Mouse (Mus musculus) erythroblast, adult 5-6 weeks (primary cell): ENCODE measurements around the gene Gm17467. TPM values are rescaled to one million over a fixed set of nuclear protein-coding genes. Genes with fewer than 3 reads are reported as not detected.
"Not testable (repeated sequence)": the region's sequence is repeated elsewhere in the genome, so short reads cannot be mapped to it uniquely, and the experiment has no call there.

Experiments
- ATAC-seq: replicated peaks from 2 replicates; pipeline ENCODE4 v1.8.0; 2016; ENCODE audit warnings: moderate number of reproducible peaks, mild to moderate bottlenecking, moderate TSS enrichment, inconsistent platforms; ENCODE audit not compliant: poor library complexity, low FRiP score, severe bottlenecking
- total RNA-seq, 2 experiments: library from RNA; stranded (forward) in 1 of 2; stranded (reverse) in 1 of 2; fragments of 150-400 nt in 1 of 2; fragments of 200-764, 138-1000 nt in 1 of 2; gene quantifications; 2 replicates each; pipeline versions ENCODE4 v1.2.3 to v1.2.4; 2015 to 2017; ENCODE audit warnings: low replicate concordance in 2 of 2

Gene Gm17467
- total RNA-seq (2015; ENCODE audit: low replicate concordance) (not detected in 2 replicates), total RNA-seq (2017; ENCODE audit: low replicate concordance) (not detected in 2 replicates)

DNA sequence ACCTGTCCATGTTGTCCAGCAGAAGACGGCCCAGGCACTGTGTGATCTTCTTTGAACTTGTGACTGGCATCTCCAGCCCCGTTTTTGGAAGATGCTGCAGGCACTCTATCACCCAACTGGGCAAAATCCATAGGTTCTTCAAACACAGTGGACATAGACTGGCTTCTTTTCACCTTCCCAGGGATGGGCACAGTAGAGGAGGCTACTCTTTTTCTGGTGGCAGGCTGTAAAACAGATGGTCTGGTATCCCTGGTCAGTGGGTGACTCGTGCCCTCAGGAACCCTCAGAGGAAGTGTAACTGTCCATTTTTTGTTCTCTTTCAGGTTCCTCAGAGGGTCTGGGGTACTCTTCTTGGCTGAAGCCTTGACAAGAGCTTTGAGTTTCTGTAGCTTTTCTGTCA, at the start of gene Gm17467:
Gene Gm17467 (minus strand): TSS at position 101 of the 400 bp plus-strand sequence.
- not testable (repeated sequence) for ATAC-seq

Other genes with a start within 250 kb of the Gm17467 start
- gene Cldn34c2, start 123.1 kb downstream of the Gm17467 start, total RNA-seq (2015; ENCODE audit: low replicate concordance) = not detected in 2 replicates
- not detected in 2 replicates for gene Cldn34c2, start 123.1 kb downstream of the Gm17467 start, total RNA-seq (2017; ENCODE audit: low replicate concordance)
- not detected in 2 replicates for gene Cldn34c3, start 88.9 kb upstream of the Gm17467 start, total RNA-seq (2015; ENCODE audit: low replicate concordance)
- not detected in 2 replicates for gene Cldn34c3, start 88.9 kb upstream of the Gm17467 start, total RNA-seq (2017; ENCODE audit: low replicate concordance)